Mouse (Mus musculus) heart, postnatal 0 days (tissue): ENCODE measurements around the gene Msh4. TPM values are rescaled to one million over a fixed set of nuclear protein-coding genes. Genes with fewer than 3 reads are reported as not detected.
"Not testable (repeated sequence)": the region's sequence is repeated elsewhere in the genome, so short reads cannot be mapped to it uniquely, and the experiment has no call there.

Experiments used
- ATAC-seq: fragments of 200-750 bp; cut with Nextera tagmentation; 2 replicates; pipeline ENCODE4 v1.8.0; 2017; ENCODE audit warnings: low read depth, moderate number of reproducible peaks, moderate library complexity; ENCODE audit not compliant: insufficient read depth
- DNase-seq: peaks from one replicate; pipeline ENCODE4 v3.0.0-alpha.2; 2016; ENCODE audit warnings: low spot score
- H3K27ac ChIP-seq: fragments of 300-500 bp; sonication (generic); 2 replicates; pipeline ENCODE4 v1.5.1; 2014; ENCODE audit warnings: low read depth, mild to moderate bottlenecking
- H3K27me3 ChIP-seq: fragments of 300-500 bp; sonication (generic); 2 replicates; pipeline ENCODE4 v1.6.1; 2014; ENCODE audit warnings: low read length, mixed read lengths; ENCODE audit not compliant: control insufficient read depth, insufficient read depth
- H3K36me3 ChIP-seq: fragments of 300-500 bp; sonication (generic); replicated peaks from 2 replicates; pipeline ENCODE4 v1.6.1; 2014; ENCODE audit warnings: low read length, mixed read lengths; ENCODE audit not compliant: control insufficient read depth, insufficient read depth
- H3K4me1 ChIP-seq: fragments of 300-500 bp; sonication (generic); 2 replicates; pipeline ENCODE4 v1.6.1; 2014; ENCODE audit warnings: antibody characterized with exemption; ENCODE audit not compliant: control insufficient read depth, insufficient read depth
- H3K4me2 ChIP-seq: fragments of 300-500 bp; sonication (generic); 2 replicates; pipeline ENCODE4 v1.6.1; 2014; ENCODE audit warnings: low read depth, mild to moderate bottlenecking, low read length, moderate library complexity
- H3K4me3 ChIP-seq: fragments of 300-500 bp; sonication (generic); 2 replicates; pipeline ENCODE4 v1.5.1; 2014; ENCODE audit warnings: low read depth, low read length
- H3K9ac ChIP-seq: fragments of 300-500 bp; sonication (generic); replicated peaks from 2 replicates; pipeline ENCODE4 v1.6.1; 2014; ENCODE audit warnings: low read depth, low read length, mixed read lengths
- H3K9me3 ChIP-seq: fragments of 300-500 bp; sonication (generic); replicated peaks from 2 replicates; pipeline ENCODE4 v1.6.1; 2016; ENCODE audit warnings: low read length; ENCODE audit not compliant: control insufficient read depth
- CTCF ChIP-seq: IDR thresholded peaks from 2 replicates; pipeline ENCODE4 v1.5.1; 2016; ENCODE audit warnings: antibody characterized with exemption, control low read depth, low read depth
- EP300 ChIP-seq: IDR thresholded peaks from 2 replicates; pipeline ENCODE4 v1.6.1; 2016; ENCODE audit warnings: antibody characterized with exemption, low read depth
- WGBS: fragments of 180-500 bp; shearing (Covaris S2); extraction: QIAGEN DNeasy Blood & Tissue Kit; methylation state at CpG from one replicate; pipeline ENCODE4 v1.1.7; 2014; 5-methylcytosine and 5-hydroxymethylcytosine counted together
- polyA plus RNA-seq: library from polyadenylated mRNA; unstranded; fragments of >200 nt; fragmentation: Nextera tagmentation; extraction: Ambion mirVana; gene quantifications from 2 replicates; pipeline ENCODE4 v1.2.1, GENCODE M21; 2015
- total RNA-seq: library from RNA; depleted of rRNA; stranded (reverse); fragments of >200 nt; gene quantifications from 2 replicates; pipeline ENCODE4 v1.2.3, GENCODE M21; 2014; ENCODE audit warnings: low replicate concordance

Msh4 gene
- total and polyA plus RNA-seq, 2 experiments from 2014 or later = 0.07 TPM; not detected in 1

DNA sequence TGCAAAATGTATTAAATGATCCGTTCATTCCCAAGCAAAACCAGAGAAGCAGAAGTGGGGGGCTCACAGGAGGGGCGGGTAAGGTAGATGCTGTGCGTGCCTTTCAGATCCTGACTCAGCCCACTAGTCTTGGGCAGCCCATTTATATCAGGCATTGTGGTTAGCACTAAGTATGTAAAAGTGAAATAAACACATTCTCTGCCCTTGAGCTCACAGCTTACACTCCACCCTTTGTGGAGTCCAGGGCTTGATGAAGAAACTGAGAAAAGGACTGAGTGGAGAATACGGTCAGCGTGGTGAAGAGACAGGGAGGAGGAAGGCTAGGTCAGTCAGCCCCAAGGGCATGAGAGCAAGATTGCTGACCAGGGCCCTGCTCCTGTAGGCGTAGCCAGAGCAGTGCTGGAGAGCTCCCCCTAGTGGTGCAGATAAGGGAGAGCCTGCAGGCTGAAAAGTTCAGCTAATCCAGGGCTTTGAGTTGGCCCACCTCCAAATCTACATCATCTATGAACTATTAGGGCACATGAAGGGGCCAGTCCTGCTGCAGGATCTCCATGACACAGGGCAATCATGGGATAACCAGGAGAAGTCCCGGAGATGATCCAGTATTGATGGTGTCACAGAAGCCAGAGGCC lies 70.4 kb downstream of the Msh4 start:
- no peaks in the 10 kb centered on the region for H3K9me3 ChIP-seq
- TF ChIP-seq EP300 (no peak), CTCF (peak; percentile 85)
- no peak overlapping the region for H3K4me2 ChIP-seq
- no peaks in the 10 kb centered on the region for H3K27me3 ChIP-seq
- WGBS = 58% methylated on average over 7 of the region's 7 CpGs
- no peaks in the 10 kb centered on the region for H3K36me3 ChIP-seq
- no peak overlapping the region for H3K27ac ChIP-seq
- H3K9ac ChIP-seq = no peak overlapping the region
- ATAC-seq = peak; percentile 67; the same call in 1 of the 2 replicates
- peak; percentile 77 for DNase-seq
- no peak overlapping the region for H3K4me3 ChIP-seq
- no peaks in the 10 kb centered on the region for H3K4me1 ChIP-seq

- no peak for TF ChIP-seq EP300
Observed at GRCm38 (mm10) chr3:153834071-153834470, 71.9 kb downstream of the Msh4 start.

DNA sequence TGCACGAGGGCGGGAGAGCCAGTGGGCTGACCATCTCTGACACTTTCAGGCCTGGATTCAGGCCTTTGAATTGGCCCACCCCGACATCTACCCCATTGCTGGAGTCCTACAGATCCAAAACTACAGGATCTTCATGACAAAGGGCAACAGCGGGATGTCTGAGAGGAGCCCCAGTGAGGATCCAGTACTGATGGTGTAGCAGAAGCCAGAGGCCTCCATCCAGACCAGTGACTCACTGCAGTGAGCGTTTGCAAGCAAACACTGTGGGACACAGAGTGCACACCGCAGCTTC lies 73.3 kb downstream of the Msh4 start:
- no peaks in the 10 kb centered on the region for H3K4me1 ChIP-seq
- no peaks in the 10 kb centered on the region for H3K27me3 ChIP-seq
- no peak overlapping the region for H3K4me2 ChIP-seq
- no peaks in the 10 kb centered on the region for H3K36me3 ChIP-seq
- no peak for ATAC-seq
- no peak overlapping the region for H3K27ac ChIP-seq
- H3K9me3 ChIP-seq = no peaks in the 10 kb centered on the region
- TF ChIP-seq EP300 (no peak), CTCF (no peak)
- no peak for DNase-seq
- no peak overlapping the region for H3K4me3 ChIP-seq
- H3K9ac ChIP-seq = no peak overlapping the region
- WGBS = 78% methylated on average over 6 of the region's 6 CpGs

More at GRCm38 (mm10) chr3:153834071-153834470, 71.9 kb downstream of the Msh4 start:
- Histone ChIP-seq H3K9me3 (no peaks in the 10 kb centered on the region), H3K9ac (no peak overlapping the region), H3K4me3 (no peak overlapping the region), H3K27me3 (no peaks in the 10 kb centered on the region), H3K4me1 (no peaks in the 10 kb centered on the region), H3K27ac (no peak overlapping the region), H3K4me2 (no peak overlapping the region), H3K36me3 (no peaks in the 10 kb centered on the region)
- no peak for DNase-seq
- ATAC-seq = no peak
- WGBS = 87% methylated on average over 4 of the region's 4 CpGs

GRCm38 (mm10) chr3:153831873-153832653 lies 73.9 kb downstream of the Msh4 start:
- Histone ChIP-seq H3K4me1 (no peaks in the 10 kb centered on the region), H3K9ac (no peak overlapping the region), H3K4me2 (no peak overlapping the region), H3K9me3 (no peaks in the 10 kb centered on the region), H3K27me3 (no peaks in the 10 kb centered on the region), H3K36me3 (no peaks in the 10 kb centered on the region), H3K27ac (no peak overlapping the region), H3K4me3 (no peak overlapping the region)
- ATAC-seq (no peak), DNase-seq (no peak)
- TF ChIP-seq CTCF = no peak
- no peak for TF ChIP-seq EP300
- WGBS = 56% methylated on average over 4 of the region's 4 CpGs

DNA sequence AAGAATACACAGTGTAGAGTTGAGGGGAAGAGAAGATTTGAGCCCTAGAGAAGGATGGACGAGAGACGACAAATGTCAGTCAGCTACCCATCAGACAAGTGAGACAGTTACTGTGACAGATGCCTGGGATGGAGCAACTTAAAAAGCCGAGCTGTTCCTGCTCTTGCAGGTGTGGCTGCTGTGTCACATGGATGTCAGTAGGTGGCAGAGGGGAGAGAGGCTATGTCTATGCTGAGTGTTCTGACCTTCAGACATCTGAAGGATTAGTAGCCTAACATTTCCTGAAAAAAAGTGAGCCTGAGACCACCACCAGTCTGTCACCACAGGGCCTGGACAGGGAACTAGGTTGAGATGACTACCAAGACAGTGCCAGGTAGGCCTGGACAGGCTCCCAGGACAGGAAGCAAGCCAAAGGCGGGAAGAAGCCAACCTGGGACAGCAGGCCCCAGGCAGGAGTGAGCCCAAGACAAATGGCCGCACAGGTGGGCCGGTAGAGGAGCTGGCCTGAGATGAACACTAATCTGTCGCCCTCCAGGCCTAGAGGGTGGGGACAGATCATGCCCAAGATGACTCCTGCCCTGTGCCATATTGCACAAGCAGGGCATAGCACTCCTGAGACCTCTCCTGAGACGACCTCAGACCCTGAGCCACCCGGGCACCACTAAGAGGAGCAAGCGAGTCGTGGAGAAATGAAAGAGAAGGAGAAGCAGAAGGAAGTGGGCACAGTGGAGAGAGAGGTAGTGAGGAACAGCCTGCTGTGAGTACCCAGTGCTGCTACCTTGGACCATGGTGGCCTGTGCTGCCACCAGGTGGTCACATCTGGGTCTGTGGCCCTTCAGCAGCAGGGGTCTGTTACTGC lies 74.7 kb downstream of the Msh4 start:
- Histone ChIP-seq H3K9ac (no peak overlapping the region), H3K27ac (no peak overlapping the region), H3K4me1 (no peaks in the 10 kb centered on the region), H3K4me3 (no peak overlapping the region), H3K36me3 (no peaks in the 10 kb centered on the region), H3K27me3 (no peaks in the 10 kb centered on the region), H3K4me2 (no peak overlapping the region), H3K9me3 (no peaks in the 10 kb centered on the region)
- TF ChIP-seq CTCF = peak; percentile 45
- no peak for TF ChIP-seq EP300
- ATAC-seq (peak; percentile 44; the same call in 1 of the 2 replicates), DNase-seq (peak; percentile 11)
- 76% methylated on average over 11 of the region's 11 CpGs for WGBS

GRCm38 (mm10) chr3:153829788-153830187 lies 76.2 kb downstream of the Msh4 start:
- ATAC-seq, DNase-seq: not testable (repeated sequence)
- WGBS = 91% methylated on average over 3 of the region's 3 CpGs

More at GRCm38 (mm10) chr3:153829788-153830187, 76.2 kb downstream of the Msh4 start:
- H3K27ac ChIP-seq, H3K4me1 ChIP-seq, H3K9me3 ChIP-seq, H3K4me3 ChIP-seq, H3K27me3 ChIP-seq, H3K4me2 ChIP-seq, H3K36me3 ChIP-seq, H3K9ac ChIP-seq: not testable (repeated sequence)
